Mouse (Mus musculus): Measurements from ENCODE around the gene Cdk13.

The Cdk13 gene

GRCm38 (mm10) chr13:17762405-17762804 lies 42.5 kb downstream of the Cdk13 start:
- DNase-seq (ENCODE audit: low read depth, low spot score): no peak

- no peak for DNase-seq (ENCODE audit: low read depth, low spot score)
These were observed 49.9 kb downstream of the Cdk13 start for GRCm38 (mm10) chr13:17754997-17755396.

GRCm38 (mm10) chr13:17728798-17729197 lies 76.1 kb downstream of the Cdk13 start:
- DNase-seq (ENCODE audit: low read depth, low spot score): no peak

- no peak for DNase-seq (ENCODE audit: low read depth, low spot score)
These were observed 77.0 kb downstream of the Cdk13 start for GRCm38 (mm10) chr13:17727922-17728321.

- DNase-seq (ENCODE audit: low read depth, low spot score): no peak
These were observed 87.5 kb downstream of the Cdk13 start for GRCm38 (mm10) chr13:17717357-17717756.

- DNase-seq (ENCODE audit: low read depth, low spot score): no peak
These were observed 96.0 kb downstream of the Cdk13 start for GRCm38 (mm10) chr13:17708784-17709311.

- peak; percentile 75 for DNase-seq (ENCODE audit: low read depth, low spot score)
These were observed 99.6 kb downstream of the Cdk13 start for GRCm38 (mm10) chr13:17705188-17705826.

- DNase-seq (ENCODE audit: low read depth, low spot score): no peak
These were observed 102.6 kb downstream of the Cdk13 start for GRCm38 (mm10) chr13:17702311-17702710.

- no peak for DNase-seq (ENCODE audit: low read depth, low spot score)
These were observed 103.6 kb downstream of the Cdk13 start for GRCm38 (mm10) chr13:17701322-17701721.

GRCm38 (mm10) chr13:17700090-17700715 lies 104.7 kb downstream of the Cdk13 start:
- DNase-seq (ENCODE audit: low read depth, low spot score): no peak

GRCm38 (mm10) chr13:17695898-17696580 lies 108.9 kb downstream of the Cdk13 start:
- DNase-seq (ENCODE audit: low read depth, low spot score): peak; percentile 25

GRCm38 (mm10) chr13:17694911-17695699 lies 109.8 kb downstream of the Cdk13 start, which contains the start of the genes Mplkip and Sugct:
Gene Mplkip (plus strand): TSS chr13:17695192.
Gene Sugct (minus strand): TSS chr13:17695553.
- DNase-seq (ENCODE audit: low read depth, low spot score): peak; percentile 100

GRCm38 (mm10) chr13:17694414-17694813 lies 110.5 kb downstream of the Cdk13 start:
- DNase-seq (ENCODE audit: low read depth, low spot score): peak; percentile 32

- DNase-seq (ENCODE audit: low read depth, low spot score): peak; percentile 67
These were observed 111.1 kb downstream of the Cdk13 start for GRCm38 (mm10) chr13:17693816-17694215.

GRCm38 (mm10) chr13:17691436-17691835 lies 113.5 kb downstream of the Cdk13 start:
- DNase-seq (ENCODE audit: low read depth, low spot score): no peak

- no peak for DNase-seq (ENCODE audit: low read depth, low spot score)
These were observed 114.2 kb downstream of the Cdk13 start for GRCm38 (mm10) chr13:17690686-17691085.

GRCm38 (mm10) chr13:17689461-17689860 lies 115.4 kb downstream of the Cdk13 start:
- no peak for DNase-seq (ENCODE audit: low read depth, low spot score)

- no peak for DNase-seq (ENCODE audit: low read depth, low spot score)
These were observed 133.8 kb downstream of the Cdk13 start for GRCm38 (mm10) chr13:17671122-17671521.

GRCm38 (mm10) chr13:17667380-17667779 lies 137.5 kb downstream of the Cdk13 start:
- DNase-seq (ENCODE audit: low read depth, low spot score): no peak

Measured in brain, adult 2 months (tissue).